Mouse (Mus musculus): ENCODE measurements around the gene Fam241a. TPM values are rescaled to one million over a fixed set of nuclear protein-coding genes. Genes with fewer than 3 reads are reported as not detected.

Gene Fam241a
- polyA plus RNA-seq, 1 experiment from 2014 or later = 7.7 TPM

- no peaks in the 10 kb centered on the region for H3K4me1 ChIP-seq
- no peak overlapping the region for H3K4me3 ChIP-seq
- peaks cover 33% of the 10 kb centered on the region; the same call in 1 of the 2 replicates for H3K27me3 ChIP-seq (ENCODE audit: insufficient read depth, poor library complexity, severe bottlenecking)
- 83% methylated on average over 11 of the region's 11 CpGs for WGBS
- peaks cover 3% of the 10 kb centered on the region; the same call in 1 of the 2 replicates for H3K9me3 ChIP-seq
- H3K27ac ChIP-seq = no peak overlapping the region
- no peak for DNase-seq (ENCODE audit: low spot score)
- H3K36me3 ChIP-seq = no peaks in the 10 kb centered on the region
Observed at GRCm38 (mm10) chr3:127848088-127848808, 47.9 kb downstream of the Fam241a start.

GRCm38 (mm10) chr3:127843941-127844327 is 52.2 kb downstream of the Fam241a start:
- 65% methylated on average over 5 of the region's 5 CpGs for WGBS

GRCm38 (mm10) chr3:127843324-127843940 is 52.7 kb downstream of the Fam241a start:
- DNase-seq (ENCODE audit: low spot score) = no peak
- Histone ChIP-seq H3K4me3 (no peak overlapping the region), H3K36me3 (no peaks in the 10 kb centered on the region), H3K27me3 (ENCODE audit: insufficient read depth, poor library complexity, severe bottlenecking) (peaks cover 28% of the 10 kb centered on the region), H3K9me3 (peaks cover 3% of the 10 kb centered on the region; the same call in 1 of the 2 replicates), H3K27ac (no peak overlapping the region), H3K4me1 (no peaks in the 10 kb centered on the region)
- WGBS = 69% methylated on average over 2 of the region's 2 CpGs

More at GRCm38 (mm10) chr3:127843941-127844327, 52.2 kb downstream of the Fam241a start:
- H3K9me3 ChIP-seq = peaks cover 3% of the 10 kb centered on the region; the same call in 1 of the 2 replicates
- no peaks in the 10 kb centered on the region for H3K4me1 ChIP-seq
- no peak overlapping the region for H3K4me3 ChIP-seq
- H3K27ac ChIP-seq = no peak overlapping the region
- no peak for DNase-seq (ENCODE audit: low spot score)
- peaks cover 28% of the 10 kb centered on the region for H3K27me3 ChIP-seq (ENCODE audit: insufficient read depth, poor library complexity, severe bottlenecking)
- no peaks in the 10 kb centered on the region for H3K36me3 ChIP-seq

GRCm38 (mm10) chr3:127841926-127842325 is 54.2 kb downstream of the Fam241a start:
- H3K9me3 ChIP-seq = peaks cover 3% of the 10 kb centered on the region; the same call in 1 of the 2 replicates
- H3K36me3 ChIP-seq = no peaks in the 10 kb centered on the region

GRCm38 (mm10) chr3:127837972-127838644 is 58.0 kb downstream of the Fam241a start:
- Histone ChIP-seq H3K4me1 (peaks cover 17% of the 10 kb centered on the region), H3K4me3 (peak overlapping the region; percentile 96), H3K27me3 (ENCODE audit: insufficient read depth, poor library complexity, severe bottlenecking) (peaks cover 18% of the 10 kb centered on the region), H3K9me3 (no peaks in the 10 kb centered on the region), H3K27ac (peak overlapping the region; percentile 96), H3K36me3 (no peaks in the 10 kb centered on the region)
- 34% methylated on average over 8 of the region's 8 CpGs for WGBS
- no peak for DNase-seq (ENCODE audit: low spot score)

More at GRCm38 (mm10) chr3:127841926-127842325, 54.2 kb downstream of the Fam241a start:
- 85% methylated on average over 8 of the region's 8 CpGs for WGBS
- H3K4me3 ChIP-seq = no peak overlapping the region
- peaks cover 28% of the 10 kb centered on the region for H3K27me3 ChIP-seq (ENCODE audit: insufficient read depth, poor library complexity, severe bottlenecking)
- no peaks in the 10 kb centered on the region for H3K4me1 ChIP-seq
- DNase-seq (ENCODE audit: low spot score) = no peak
- no peak overlapping the region for H3K27ac ChIP-seq

- Histone ChIP-seq H3K9me3 (no peaks in the 10 kb centered on the region), H3K27ac (peak within 1 kb of the TSS; percentile 96), H3K4me3 (peak within 1 kb of the TSS; percentile 96), H3K4me1 (peaks cover 17% of the 10 kb centered on the region), H3K36me3 (peaks cover 3% of the 10 kb centered on the region; the same call in 1 of the 2 replicates), H3K27me3 (ENCODE audit: insufficient read depth, poor library complexity, severe bottlenecking) (peaks cover 14% of the 10 kb centered on the region)
- peak; percentile 98 for DNase-seq (ENCODE audit: low spot score)
- WGBS = under 1% methylated on average over 89 of the region's 89 CpGs
Observed at GRCm38 (mm10) chr3:127837154-127837865, 58.8 kb downstream of the Fam241a start, which contains the start of gene Ap1ar. Ap1ar (minus strand) TSS chr3:127837523.

- peak overlapping the region; percentile 96 for H3K4me3 ChIP-seq
- under 1% methylated on average over 17 of the region's 17 CpGs for WGBS
- peaks cover 10% of the 10 kb centered on the region; the same call in 1 of the 2 replicates for H3K27me3 ChIP-seq (ENCODE audit: insufficient read depth, poor library complexity, severe bottlenecking)
- DNase-seq (ENCODE audit: low spot score) = peak; percentile 78
- no peaks in the 10 kb centered on the region for H3K9me3 ChIP-seq
- peak overlapping the region; percentile 96 for H3K27ac ChIP-seq
- H3K36me3 ChIP-seq = peaks cover 4% of the 10 kb centered on the region; the same call in 1 of the 2 replicates
- H3K4me1 ChIP-seq = peaks cover 17% of the 10 kb centered on the region
Observed at GRCm38 (mm10) chr3:127836798-127837153, 59.3 kb downstream of the Fam241a start.

- Histone ChIP-seq H3K27ac (no peak overlapping the region), H3K4me1 (peaks cover 21% of the 10 kb centered on the region), H3K9me3 (no peaks in the 10 kb centered on the region), H3K27me3 (ENCODE audit: insufficient read depth, poor library complexity, severe bottlenecking) (0 out of 2 replicates have a peak, but pooled peaks cover 6% of the 10 kb centered on the region), H3K36me3 (peaks cover 4% of the 10 kb centered on the region; the same call in 1 of the 2 replicates), H3K4me3 (no peak overlapping the region)
- 79% methylated on average over 6 of the region's 6 CpGs for WGBS
- DNase-seq (ENCODE audit: low spot score) = no peak
Observed at GRCm38 (mm10) chr3:127835594-127835993, 60.5 kb downstream of the Fam241a start.

GRCm38 (mm10) chr3:127834040-127834439 is 62.1 kb downstream of the Fam241a start:
- Histone ChIP-seq H3K4me3 (no peak overlapping the region), H3K27me3 (ENCODE audit: insufficient read depth, poor library complexity, severe bottlenecking) (no peaks in the 10 kb centered on the region), H3K9me3 (no peaks in the 10 kb centered on the region), H3K36me3 (peaks cover 4% of the 10 kb centered on the region; the same call in 1 of the 2 replicates), H3K4me1 (peaks cover 21% of the 10 kb centered on the region), H3K27ac (no peak overlapping the region)
- no peak for DNase-seq (ENCODE audit: low spot score)
- 79% methylated on average over 4 of the region's 4 CpGs for WGBS

GRCm38 (mm10) chr3:127831079-127831478 is 65.0 kb downstream of the Fam241a start:
- H3K9me3 ChIP-seq = no peaks in the 10 kb centered on the region
- DNase-seq (ENCODE audit: low spot score) = no peak
- H3K27ac ChIP-seq = no peak overlapping the region
- H3K4me3 ChIP-seq = no peak overlapping the region
- H3K36me3 ChIP-seq = peaks cover 4% of the 10 kb centered on the region; the same call in 1 of the 2 replicates
- WGBS = 55% methylated on average over 6 of the region's 6 CpGs
- H3K4me1 ChIP-seq = peaks cover 28% of the 10 kb centered on the region
- H3K27me3 ChIP-seq (ENCODE audit: insufficient read depth, poor library complexity, severe bottlenecking) = no peaks in the 10 kb centered on the region

- peaks cover 21% of the 10 kb centered on the region for H3K4me1 ChIP-seq
- H3K4me3 ChIP-seq = no peak overlapping the region
- H3K27ac ChIP-seq = no peak overlapping the region
- peaks cover 4% of the 10 kb centered on the region; the same call in 1 of the 2 replicates for H3K36me3 ChIP-seq
- no peaks in the 10 kb centered on the region for H3K27me3 ChIP-seq (ENCODE audit: insufficient read depth, poor library complexity, severe bottlenecking)
- WGBS = 91% methylated on average over 10 of the region's 10 CpGs
- DNase-seq (ENCODE audit: low spot score) = no peak
- no peaks in the 10 kb centered on the region for H3K9me3 ChIP-seq
Observed at GRCm38 (mm10) chr3:127830183-127830582, 65.9 kb downstream of the Fam241a start.

GRCm38 (mm10) chr3:127827123-127827522 is 69.0 kb downstream of the Fam241a start:
- Histone ChIP-seq H3K27ac (peak overlapping the region; percentile 52; the same call in 1 of the 2 replicates), H3K27me3 (ENCODE audit: insufficient read depth, poor library complexity, severe bottlenecking) (no peaks in the 10 kb centered on the region), H3K4me1 (peaks cover 18% of the 10 kb centered on the region), H3K36me3 (peaks cover 3% of the 10 kb centered on the region), H3K9me3 (no peaks in the 10 kb centered on the region), H3K4me3 (no peak overlapping the region)
- DNase-seq (ENCODE audit: low spot score) = no peak
- WGBS = 22% methylated on average over 7 of the region's 7 CpGs
